Mouse (Mus musculus) kidney, adult 2 months (tissue): Measurements from ENCODE around the gene Pkig.
A peak's percentile ranks its signal among the peaks of the same experiment; 100 is the strongest.

ENCODE experiments used
- CTCF ChIP-seq: fragments of 200-500 bp; conservative IDR thresholded peaks from 2 replicates; pipeline ENCODE4 v1.5.1; 2011; ENCODE audit warnings: low read depth, mild to moderate bottlenecking, control low read depth, low read length, moderate library complexity, mixed read lengths; ENCODE audit not compliant: insufficient read depth, insufficient read length
- POLR2A ChIP-seq: fragments of 200-500 bp; IDR thresholded peaks from one replicate; pipeline ENCODE4 v1.6.1; 2011; ENCODE audit warnings: low read depth, low read length, control low read depth

- TF ChIP-seq CTCF: 0 out of 2 replicates have a peak, but pooled peaks have one; percentile 3
- TF ChIP-seq POLR2A: no peak
These were observed 39.7 kb downstream of the Pkig start for GRCm38 (mm10) chr2:163697764-163698480.
